Mouse (Mus musculus) spleen, adult 2 months (tissue): ENCODE measurements around the gene Des. TPM values are rescaled to one million over a fixed set of nuclear protein-coding genes. Genes with fewer than 3 reads are reported as not detected.

Experiments
- DNase-seq, 2 experiments: peaks; one replicate each; pipeline versions ENCODE4 v3.0.0 to v3.0.0-alpha.2; 2012 to 2021; ENCODE audit warnings: low spot score in 2 of 2, low read depth in 1 of 2
- H3K27ac ChIP-seq: fragments of 200-500 bp; 2 replicates; pipeline ENCODE4 v1.5.1; 2012; ENCODE audit warnings: low read length, inconsistent platforms; ENCODE audit not compliant: insufficient read depth
- H3K27me3 ChIP-seq: fragments of 200-500 bp; 2 replicates; pipeline ENCODE4 v1.6.1; 2012; ENCODE audit warnings: mild to moderate bottlenecking, moderate library complexity, low read length, inconsistent platforms; ENCODE audit not compliant: control insufficient read depth, insufficient read depth
- H3K36me3 ChIP-seq: fragments of 200-500 bp; 2 replicates; pipeline ENCODE4 v1.6.1; 2012; ENCODE audit warnings: mild to moderate bottlenecking, low read length, inconsistent platforms; ENCODE audit not compliant: control insufficient read depth, insufficient read depth
- H3K4me1 ChIP-seq: fragments of 200-500 bp; 2 replicates; pipeline ENCODE4 v1.6.1; 2011; ENCODE audit warnings: inconsistent platforms; ENCODE audit not compliant: control insufficient read depth, insufficient read depth, insufficient read length
- H3K4me3 ChIP-seq: fragments of 200-500 bp; 2 replicates; pipeline ENCODE4 v1.5.1; 2011; ENCODE audit warnings: mild to moderate bottlenecking, inconsistent platforms; ENCODE audit not compliant: insufficient read depth, insufficient read length; ENCODE audit errors: extremely low read depth
- CTCF ChIP-seq: fragments of 200-500 bp; IDR thresholded peaks from 2 replicates; pipeline ENCODE4 v1.5.1; 2011; ENCODE audit warnings: mild to moderate bottlenecking, inconsistent platforms; ENCODE audit not compliant: insufficient read depth, insufficient read length, insufficient replicate concordance; ENCODE audit errors: extremely low read depth
- POLR2A ChIP-seq: fragments of 200-500 bp; IDR thresholded peaks from 2 replicates; pipeline ENCODE4 v1.6.1; 2011; ENCODE audit warnings: low read depth, low read length, inconsistent platforms
- WGBS: fragments of 180-500 bp; shearing (Covaris S2); methylation state at CpG from one replicate; pipeline ENCODE4 v1.1.7; 2018; 5-methylcytosine and 5-hydroxymethylcytosine counted together
- polyA plus RNA-seq: library from polyadenylated mRNA; depleted of rRNA; stranded (reverse); fragments of >200 nt; gene quantifications from 2 replicates; pipeline ENCODE4 v1.2.3, GENCODE M21; 2012

Gene Des
- polyA plus RNA-seq, 1 experiment: 40.5 TPM

DNA sequence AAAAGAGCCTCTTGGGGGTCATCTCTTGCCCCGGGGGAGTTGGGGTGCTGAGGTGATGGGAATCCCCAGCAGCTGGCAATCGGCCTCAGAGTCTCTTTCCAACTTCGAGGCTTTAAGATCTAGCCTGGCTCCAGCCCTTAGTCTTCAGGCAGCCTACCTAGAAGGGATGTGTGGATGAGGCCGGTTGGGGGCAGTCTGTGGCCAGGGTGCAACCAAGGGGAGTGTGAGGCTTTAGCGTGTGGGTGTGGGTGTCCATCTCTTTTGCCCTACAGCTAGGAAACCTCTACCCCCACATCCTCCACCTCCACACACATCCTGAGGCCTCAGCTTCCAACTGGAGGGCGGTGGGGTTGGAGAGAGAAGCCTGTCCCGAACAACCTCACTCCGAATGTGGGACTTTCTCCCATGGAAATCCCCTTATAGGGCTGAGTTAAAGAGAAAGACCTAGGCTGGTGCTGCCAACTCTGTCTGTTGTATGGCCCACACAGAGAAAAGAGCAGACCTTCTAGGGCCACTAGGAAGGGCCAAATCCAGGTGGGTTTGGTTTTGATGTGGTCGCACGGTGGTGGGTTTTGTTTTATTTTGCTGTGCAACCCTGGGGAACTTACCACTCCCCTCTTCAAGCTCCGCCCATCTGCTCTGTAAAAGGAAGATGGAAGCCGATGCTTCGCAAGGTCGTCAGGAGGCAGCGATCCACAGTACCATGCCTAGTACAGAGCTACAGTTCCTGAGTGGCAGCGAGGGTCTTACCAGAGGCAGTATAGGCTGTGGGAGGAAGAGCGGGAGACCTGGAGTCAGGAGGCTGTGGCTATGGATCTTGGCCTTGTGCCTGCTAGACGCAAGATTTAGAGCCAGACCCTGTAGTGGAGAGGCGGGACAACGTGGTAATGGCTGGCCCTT lies 14.8 kb upstream of the Des start:
- H3K4me3 ChIP-seq: no peak overlapping the region
- H3K27ac ChIP-seq: peak overlapping the region; percentile 41
- TF ChIP-seq CTCF: no peak
- no peak for TF ChIP-seq POLR2A
- no peaks in the 10 kb centered on the region for H3K27me3 ChIP-seq
- no peak for DNase-seq
- H3K4me1 ChIP-seq: no peaks in the 10 kb centered on the region
- WGBS: 66% methylated on average over 20 of the region's 20 CpGs
- H3K36me3 ChIP-seq: no peaks in the 10 kb centered on the region

DNA sequence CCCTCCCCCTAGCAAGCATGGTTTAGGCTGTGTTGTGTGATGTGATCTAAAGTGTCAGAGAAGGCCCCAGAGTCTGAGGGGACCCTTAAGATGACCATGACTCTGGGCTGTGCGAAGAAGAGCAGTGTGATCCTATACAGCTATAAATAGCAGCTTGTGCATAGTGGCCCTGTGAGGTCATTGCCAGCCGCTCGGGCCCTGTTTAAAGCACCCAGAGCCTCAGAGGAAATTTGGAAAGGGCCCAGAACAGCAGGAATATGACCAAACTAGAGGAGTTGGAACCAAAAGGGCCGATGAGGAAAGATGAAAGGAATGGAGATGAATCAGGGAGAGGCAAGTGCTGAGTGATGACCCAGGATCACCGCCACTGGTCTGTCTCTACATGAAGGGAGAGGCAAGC lies 12.8 kb upstream of the Des start:
- no peaks in the 10 kb centered on the region for H3K36me3 ChIP-seq
- H3K4me1 ChIP-seq: no peaks in the 10 kb centered on the region
- no peak for DNase-seq
- no peak overlapping the region for H3K4me3 ChIP-seq
- TF ChIP-seq POLR2A: no peak
- TF ChIP-seq CTCF: no peak
- H3K27me3 ChIP-seq: no peaks in the 10 kb centered on the region
- no peak overlapping the region for H3K27ac ChIP-seq
- 82% methylated on average over 5 of the region's 5 CpGs for WGBS

DNA sequence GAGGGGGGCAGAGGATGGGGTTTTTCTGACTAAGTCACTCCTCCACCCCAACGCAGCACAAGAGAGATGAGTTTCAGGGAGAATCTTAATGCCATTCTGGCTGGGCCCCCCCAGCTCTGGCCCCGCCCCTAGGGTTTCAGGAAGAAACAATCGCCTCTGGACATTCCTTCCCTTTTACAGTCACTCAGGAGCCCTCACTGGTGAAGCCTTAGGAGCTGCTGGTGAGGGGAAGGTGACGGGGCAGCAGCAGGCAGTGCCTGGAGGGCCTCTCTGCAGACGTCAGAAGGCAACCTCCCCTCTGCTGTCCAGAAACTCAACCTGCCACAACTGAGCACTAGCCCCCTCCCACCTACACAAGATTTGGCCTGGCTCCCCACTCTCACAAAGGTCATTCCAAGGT lies 10.9 kb upstream of the Des start:
- Histone ChIP-seq H3K27ac (no peak overlapping the region), H3K27me3 (no peaks in the 10 kb centered on the region)
- WGBS: 59% methylated on average over 5 of the region's 5 CpGs

DNA sequence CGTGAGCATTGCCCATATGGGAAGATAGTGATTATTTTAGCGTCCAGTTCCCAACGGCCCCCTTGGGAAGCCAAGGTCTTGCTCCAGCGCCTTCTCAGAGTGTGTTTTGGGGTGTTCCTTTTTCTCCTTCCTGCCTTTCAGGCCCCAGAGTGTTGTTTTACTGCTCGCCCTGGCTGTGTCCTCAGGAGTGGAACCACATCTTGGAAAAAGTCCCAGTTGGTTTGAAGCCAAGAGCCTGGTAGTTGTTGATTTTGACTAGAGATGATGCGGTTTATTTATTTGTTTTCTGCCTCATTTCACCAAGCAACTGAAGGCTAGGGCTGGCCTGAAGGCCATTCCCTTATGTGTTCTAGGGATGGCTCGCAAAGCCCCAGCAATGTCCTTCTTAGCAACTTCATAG lies 2.9 kb upstream of the Des start:
- 63% methylated on average over 7 of the region's 7 CpGs for WGBS
- TF ChIP-seq CTCF (no peak), POLR2A (no peak)
- Histone ChIP-seq H3K27ac (no peak overlapping the region; the same call in 1 of the 2 replicates), H3K4me3 (no peak overlapping the region), H3K27me3 (peaks cover 7% of the 10 kb centered on the region), H3K36me3 (no peaks in the 10 kb centered on the region), H3K4me1 (no peaks in the 10 kb centered on the region)
- DNase-seq: no peak

More for the DNA sequence above, 10.9 kb upstream of the Des start:
- Histone ChIP-seq H3K4me3 (no peak overlapping the region), H3K4me1 (no peaks in the 10 kb centered on the region), H3K36me3 (no peaks in the 10 kb centered on the region)
- no peak for TF ChIP-seq CTCF
- DNase-seq: no peak

DNA sequence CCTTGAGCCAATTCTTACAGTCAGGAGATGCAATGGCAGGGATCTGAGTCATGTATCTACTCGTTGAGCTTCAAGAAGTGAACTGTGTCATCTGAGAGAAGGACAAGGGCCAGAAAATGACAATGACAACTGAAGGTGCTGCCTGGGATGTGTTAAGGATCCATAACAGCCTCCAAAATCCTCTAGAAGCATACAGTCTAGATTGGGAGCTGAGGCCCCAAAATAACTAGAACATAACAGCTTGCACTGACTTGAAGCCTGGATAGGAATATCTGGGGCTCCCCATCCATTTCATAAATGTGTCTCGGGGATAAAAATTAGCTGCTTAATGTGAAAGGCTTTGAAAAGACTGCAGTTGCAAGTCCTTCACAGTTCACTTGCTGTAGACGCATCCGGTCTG lies 2.1 kb upstream of the Des start:
- no peak overlapping the region for H3K27ac ChIP-seq
- TF ChIP-seq CTCF (no peak), POLR2A (no peak)
- DNase-seq: no peak
- WGBS: 85% methylated on average over 4 of the region's 4 CpGs
- no peaks in the 10 kb centered on the region for H3K4me1 ChIP-seq
- no peaks in the 10 kb centered on the region for H3K36me3 ChIP-seq
- H3K27me3 ChIP-seq: peaks cover 7% of the 10 kb centered on the region
- no peak overlapping the region for H3K4me3 ChIP-seq

DNA sequence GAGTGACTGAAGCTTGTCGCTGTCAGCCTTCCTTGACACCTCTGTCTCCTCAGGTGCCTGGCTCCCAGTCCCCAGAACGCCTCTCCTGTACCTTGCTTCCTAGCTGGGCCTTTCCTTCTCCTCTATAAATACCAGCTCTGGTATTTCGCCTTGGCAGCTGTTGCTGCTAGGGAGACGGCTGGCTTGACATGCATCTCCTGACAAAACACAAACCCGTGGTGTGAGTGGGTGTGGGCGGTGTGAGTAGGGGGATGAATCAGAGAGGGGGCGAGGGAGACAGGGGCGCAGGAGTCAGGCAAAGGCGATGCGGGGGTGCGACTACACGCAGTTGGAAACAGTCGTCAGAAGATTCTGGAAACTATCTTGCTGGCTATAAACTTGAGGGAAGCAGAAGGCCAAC lies 783 bp upstream of the Des start:
- no peak for DNase-seq
- Histone ChIP-seq H3K4me1 (no peaks in the 10 kb centered on the region), H3K36me3 (no peaks in the 10 kb centered on the region), H3K27me3 (peaks cover 7% of the 10 kb centered on the region), H3K4me3 (no peak overlapping the region), H3K27ac (no peak overlapping the region; the same call in 1 of the 2 replicates)
- TF ChIP-seq POLR2A (no peak), CTCF (no peak)
- 78% methylated on average over 13 of the region's 13 CpGs for WGBS

DNA sequence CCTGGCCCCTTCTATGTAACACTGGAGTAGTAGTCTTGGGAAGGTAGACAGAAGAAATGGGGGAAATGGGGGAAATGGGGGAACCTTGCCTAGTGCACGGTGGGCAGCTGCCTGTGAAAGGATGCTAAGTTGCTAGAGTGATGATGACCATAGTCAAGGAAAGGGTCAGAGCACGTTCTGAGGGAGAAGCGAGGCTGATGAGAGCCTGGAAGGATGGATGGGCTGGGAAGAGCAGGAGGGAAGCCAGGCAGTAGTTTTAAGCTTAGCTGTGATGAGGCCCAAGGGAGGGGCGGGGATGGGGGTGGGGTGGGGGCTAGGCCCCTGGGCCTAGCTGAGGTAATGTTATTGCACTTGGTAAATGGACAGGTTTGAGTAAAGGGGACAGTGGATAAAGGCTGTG lies 994 bp downstream of the Des start:
- WGBS: 57% methylated on average over 4 of the region's 4 CpGs
- TF ChIP-seq POLR2A (no peak), CTCF (no peak)
- H3K4me1 ChIP-seq: no peaks in the 10 kb centered on the region
- no peak overlapping the region; the same call in 1 of the 2 replicates for H3K27ac ChIP-seq
- H3K27me3 ChIP-seq: peaks cover 7% of the 10 kb centered on the region
- DNase-seq: no peak
- H3K36me3 ChIP-seq: no peaks in the 10 kb centered on the region
- peak overlapping the region; percentile 31; the same call in 1 of the 2 replicates for H3K4me3 ChIP-seq
